Mouse (Mus musculus) liver, embryonic 14 days (tissue): ENCODE results near the gene 4921511M17Rik. TPM values are rescaled to one million over a fixed set of nuclear protein-coding genes. Genes with fewer than 3 reads are reported as not detected.

Experiments
- polyA plus RNA-seq: library from polyadenylated mRNA; depleted of rRNA; stranded (reverse); fragments of >200 nt; gene quantifications from 2 replicates; pipeline ENCODE4 v1.2.3, GENCODE M21; 2012; rRNA removed

Gene 4921511M17Rik
- not detected in 2 replicates for polyA plus RNA-seq

GRCm38 (mm10) chrX:154033727-154034126, at the start of gene 4921511M17Rik:
4921511M17Rik (minus strand) TSS chrX:154033827.

GRCm38 (mm10) chrX:154054939-154055338, 21.3 kb upstream of the 4921511M17Rik start, which contains the start of gene Gm10057:
Gm10057 (minus strand) TSS chrX:154055039.

GRCm38 (mm10) chrX:154012540-154012939, 21.1 kb downstream of the 4921511M17Rik start, which contains the start of gene Samt1:
Samt1 (minus strand) TSS chrX:154012640.

Other genes starting within 250 kb of the 4921511M17Rik start
- gene Spin2c, start 201.6 kb downstream of the 4921511M17Rik start, polyA plus RNA-seq: 0.55 and 0.89 TPM in 2 replicates
- gene Samt1, start 21.2 kb downstream of the 4921511M17Rik start, polyA plus RNA-seq: not detected in 2 replicates
- not detected in 2 replicates for gene Gm10057, start 21.2 kb upstream of the 4921511M17Rik start, polyA plus RNA-seq
- gene Gm15140, start 86.9 kb upstream of the 4921511M17Rik start, polyA plus RNA-seq: not detected in 2 replicates